Mouse (Mus musculus) embryonic facial prominence, embryonic 10.5 days (tissue): Measurements from ENCODE around the gene Inpp5a. TPM values are rescaled to one million over a fixed set of nuclear protein-coding genes. Genes with fewer than 3 reads are reported as not detected.

ENCODE experiments used
- DNase-seq: peaks from one replicate; pipeline ENCODE4 v3.0.0-alpha.2; 2017; ENCODE audit warnings: low spot score
- H3K27ac ChIP-seq: fragments of 300-500 bp; sonication (generic); replicated peaks from 2 replicates; pipeline ENCODE4 v1.5.1; 2016; ENCODE audit warnings: mild to moderate bottlenecking
- H3K27me3 ChIP-seq: fragments of 300-500 bp; sonication (generic); replicated peaks from 2 replicates; pipeline ENCODE4 v1.6.1; 2016; ENCODE audit warnings: low read depth, mild to moderate bottlenecking; ENCODE audit not compliant: poor library complexity, severe bottlenecking
- H3K36me3 ChIP-seq: fragments of 300-500 bp; sonication (generic); replicated peaks from 2 replicates; pipeline ENCODE4 v1.6.1; 2016; ENCODE audit warnings: mild to moderate bottlenecking, moderate library complexity
- H3K4me1 ChIP-seq: fragments of 300-500 bp; sonication (generic); 2 replicates; pipeline ENCODE4 v1.6.1; 2016
- H3K4me3 ChIP-seq: fragments of 300-500 bp; sonication (generic); 2 replicates; pipeline ENCODE4 v1.5.1; 2016; ENCODE audit warnings: mild to moderate bottlenecking, moderate library complexity
- H3K9me3 ChIP-seq: fragments of 300-500 bp; sonication (generic); 2 replicates; pipeline ENCODE4 v1.6.1; 2016; ENCODE audit warnings: mild to moderate bottlenecking
- WGBS: fragments of 180-500 bp; shearing (Covaris S2); methylation state at CpG from one replicate; pipeline ENCODE4 v1.1.7; 2016; 5-methylcytosine and 5-hydroxymethylcytosine counted together
- polyA plus RNA-seq: library from polyadenylated mRNA; unstranded; fragments of >200 nt; fragmentation: Nextera tagmentation; extraction: Ambion mirVana; gene quantifications from 2 replicates; pipeline ENCODE4 v1.2.1, GENCODE M21; 2016

Inpp5a gene
- polyA plus RNA-seq, 1 experiment from 2014 or later: 16.8 TPM

- no peak overlapping the region for H3K4me3 ChIP-seq
- no peaks in the 10 kb centered on the region for H3K9me3 ChIP-seq
- peaks cover 8% of the 10 kb centered on the region; the same call in 1 of the 2 replicates for H3K4me1 ChIP-seq
- DNase-seq: no peak
- H3K27ac ChIP-seq: no peak overlapping the region
- 74% methylated on average over 2 of the region's 2 CpGs for WGBS
- no peaks in the 10 kb centered on the region for H3K27me3 ChIP-seq
- no peaks in the 10 kb centered on the region for H3K36me3 ChIP-seq
These were observed 87.8 kb downstream of the Inpp5a start for GRCm38 (mm10) chr7:139476700-139477099.

- peaks cover 4% of the 10 kb centered on the region; the same call in 1 of the 2 replicates for H3K4me1 ChIP-seq
- no peak overlapping the region for H3K27ac ChIP-seq
- H3K27me3 ChIP-seq: no peaks in the 10 kb centered on the region
- H3K4me3 ChIP-seq: no peak overlapping the region
- 0 out of 2 replicates have a peak, but pooled peaks cover 3% of the 10 kb centered on the region for H3K36me3 ChIP-seq
- no peaks in the 10 kb centered on the region for H3K9me3 ChIP-seq
- DNase-seq: no peak
- WGBS: 90% methylated on average over 3 of the region's 3 CpGs
These were observed 88.8 kb downstream of the Inpp5a start for GRCm38 (mm10) chr7:139477748-139478147.

GRCm38 (mm10) chr7:139479077-139479476, 90.2 kb downstream of the Inpp5a start:
- Histone ChIP-seq H3K27ac (no peak overlapping the region), H3K4me1 (no peaks in the 10 kb centered on the region), H3K36me3 (0 out of 2 replicates have a peak, but pooled peaks cover 3% of the 10 kb centered on the region), H3K27me3 (no peaks in the 10 kb centered on the region), H3K9me3 (no peaks in the 10 kb centered on the region), H3K4me3 (no peak overlapping the region)
- no peak for DNase-seq
- 70% methylated on average over 1 of the region's 1 CpGs for WGBS

- 0 out of 2 replicates have a peak, but pooled peaks cover 3% of the 10 kb centered on the region for H3K36me3 ChIP-seq
- no peak overlapping the region for H3K4me3 ChIP-seq
- H3K27ac ChIP-seq: no peak overlapping the region
- 87% methylated on average over 6 of the region's 6 CpGs for WGBS
- no peaks in the 10 kb centered on the region for H3K27me3 ChIP-seq
- no peaks in the 10 kb centered on the region for H3K4me1 ChIP-seq
- no peak for DNase-seq
- no peaks in the 10 kb centered on the region for H3K9me3 ChIP-seq
These were observed 90.7 kb downstream of the Inpp5a start for GRCm38 (mm10) chr7:139479626-139480025.

GRCm38 (mm10) chr7:139484206-139484955, 95.5 kb downstream of the Inpp5a start:
- H3K36me3 ChIP-seq: 0 out of 2 replicates have a peak, but pooled peaks cover 3% of the 10 kb centered on the region
- no peaks in the 10 kb centered on the region for H3K9me3 ChIP-seq
- H3K4me3 ChIP-seq: no peak overlapping the region
- 60% methylated on average over 9 of the region's 9 CpGs for WGBS
- no peak overlapping the region for H3K27ac ChIP-seq
- peak; percentile 56 for DNase-seq
- H3K4me1 ChIP-seq: no peaks in the 10 kb centered on the region
- H3K27me3 ChIP-seq: 0 out of 2 replicates have a peak, but pooled peaks cover 5% of the 10 kb centered on the region

- no peaks in the 10 kb centered on the region for H3K36me3 ChIP-seq
- no peak overlapping the region for H3K4me3 ChIP-seq
- H3K27ac ChIP-seq: no peak overlapping the region
- H3K4me1 ChIP-seq: peaks cover 8% of the 10 kb centered on the region
- DNase-seq: no peak
- H3K27me3 ChIP-seq: peaks cover 26% of the 10 kb centered on the region
- no peaks in the 10 kb centered on the region for H3K9me3 ChIP-seq
- WGBS: 69% methylated on average over 3 of the region's 3 CpGs
These were observed 100.9 kb downstream of the Inpp5a start for GRCm38 (mm10) chr7:139489721-139490211.

- H3K27me3 ChIP-seq: peaks cover 42% of the 10 kb centered on the region
These were observed 103.4 kb downstream of the Inpp5a start for GRCm38 (mm10) chr7:139492351-139492750.

GRCm38 (mm10) chr7:139492946-139493345, 104.0 kb downstream of the Inpp5a start:
- 43% methylated on average over 2 of the region's 2 CpGs for WGBS
- H3K4me3 ChIP-seq: no peak overlapping the region
- H3K4me1 ChIP-seq: peaks cover 9% of the 10 kb centered on the region
- H3K27ac ChIP-seq: no peak overlapping the region
- DNase-seq: no peak
- peaks cover 42% of the 10 kb centered on the region for H3K27me3 ChIP-seq
- no peaks in the 10 kb centered on the region for H3K36me3 ChIP-seq
- H3K9me3 ChIP-seq: no peaks in the 10 kb centered on the region

More at GRCm38 (mm10) chr7:139492351-139492750, 103.4 kb downstream of the Inpp5a start:
- Histone ChIP-seq H3K36me3 (no peaks in the 10 kb centered on the region), H3K4me1 (peaks cover 9% of the 10 kb centered on the region), H3K9me3 (no peaks in the 10 kb centered on the region), H3K27ac (no peak overlapping the region), H3K4me3 (no peak overlapping the region)
- 92% methylated on average over 4 of the region's 4 CpGs for WGBS
- DNase-seq: no peak

- no peaks in the 10 kb centered on the region for H3K9me3 ChIP-seq
- H3K36me3 ChIP-seq: no peaks in the 10 kb centered on the region
- peaks cover 9% of the 10 kb centered on the region for H3K4me1 ChIP-seq
- WGBS: 84% methylated on average over 6 of the region's 6 CpGs
- DNase-seq: no peak
- no peak overlapping the region for H3K27ac ChIP-seq
- no peak overlapping the region for H3K4me3 ChIP-seq
- H3K27me3 ChIP-seq: peaks cover 53% of the 10 kb centered on the region; the same call in 1 of the 2 replicates
These were observed 106.9 kb downstream of the Inpp5a start for GRCm38 (mm10) chr7:139495791-139496190.

GRCm38 (mm10) chr7:139498038-139498625, 109.2 kb downstream of the Inpp5a start:
- no peaks in the 10 kb centered on the region for H3K36me3 ChIP-seq
- 66% methylated on average over 19 of the region's 19 CpGs for WGBS
- H3K27ac ChIP-seq: no peak overlapping the region
- H3K9me3 ChIP-seq: no peaks in the 10 kb centered on the region
- no peak for DNase-seq
- peaks cover 59% of the 10 kb centered on the region for H3K27me3 ChIP-seq
- H3K4me1 ChIP-seq: peaks cover 12% of the 10 kb centered on the region
- no peak overlapping the region for H3K4me3 ChIP-seq

GRCm38 (mm10) chr7:139504064-139504463, 115.2 kb downstream of the Inpp5a start:
- 82% methylated on average over 7 of the region's 7 CpGs for WGBS

GRCm38 (mm10) chr7:139506677-139507412, 117.9 kb downstream of the Inpp5a start:
- Histone ChIP-seq H3K4me1 (peaks cover 22% of the 10 kb centered on the region), H3K4me3 (no peak overlapping the region), H3K27ac (no peak overlapping the region), H3K27me3 (peaks cover 11% of the 10 kb centered on the region; the same call in 1 of the 2 replicates), H3K36me3 (no peaks in the 10 kb centered on the region; the same call in 1 of the 2 replicates), H3K9me3 (no peaks in the 10 kb centered on the region)
- 71% methylated on average over 9 of the region's 9 CpGs for WGBS
- DNase-seq: no peak

More at GRCm38 (mm10) chr7:139504064-139504463, 115.2 kb downstream of the Inpp5a start:
- H3K9me3 ChIP-seq: no peaks in the 10 kb centered on the region
- H3K27ac ChIP-seq: no peak overlapping the region
- H3K36me3 ChIP-seq: no peaks in the 10 kb centered on the region; the same call in 1 of the 2 replicates
- no peak overlapping the region for H3K4me3 ChIP-seq
- peaks cover 29% of the 10 kb centered on the region for H3K27me3 ChIP-seq
- DNase-seq: no peak
- peaks cover 25% of the 10 kb centered on the region for H3K4me1 ChIP-seq
